Comparison of ENCODE assay signal across 23 mouse cellular contexts in genomic region chr11:8719211-8719966, GRCm38 (mm10). TPM values are rescaled to one million over a fixed set of nuclear protein-coding genes. Genes with fewer than 3 reads are reported as not detected.
DNase-seq lines count a peak whose midpoint lies in the region; ATAC-seq and TF ChIP-seq lines count a peak whose summit lies in the region.
"Had no signal": no experiment of that assay in that cellular context is flagged by ENCODE, and none has a peak within 500 bp of the region (broad histone marks: within the 10 kb centered on the region; RNA-seq: fewer than 3 reads in every experiment).

No protein-coding gene starts in this region.

- peak; percentile 14 for DNase-seq in forebrain, embryonic 11.5 days (ENCODE audit: low spot score)
- DNase-seq in liver, embryonic 11.5 days (ENCODE audit: low spot score), result peak; percentile 14
- peak; percentile 80 for DNase-seq in ZHBTc4 (ENCODE audit: low read depth, low spot score)
- no peak for DNase-seq in layer of hippocampus, postnatal 14 days (ENCODE audit: low spot score in 2 of 2)
- DNase-seq in right cerebral cortex, postnatal 14 days, result no peak
- DNase-seq: adrenal gland, postnatal 25 days; cerebellum, adult 9-10 months; forebrain, postnatal 0 days; gastrocnemius, postnatal 36 days; kidney, adult 11 months; layer of hippocampus, adult 9-11 months; liver, embryonic 13.5 days; lung, embryonic 14.5 days; midbrain, embryonic 14.5 days; thymus, postnatal 25 days had no signal

- ATAC-seq in forebrain, embryonic 11.5 days (replicated peaks; ENCODE audit: low FRiP score), result no peak
- no peak for ATAC-seq in forebrain, embryonic 16.5 days
- no peak for ATAC-seq in liver, embryonic 11.5 days (replicated peaks; ENCODE audit: low FRiP score)
- no peak for ATAC-seq in liver, embryonic 12.5 days
- ATAC-seq: forebrain, postnatal 0 days; hindbrain, postnatal 0 days had no signal

- TF ChIP-seq CTCF in ES-Bruce4 (IDR thresholded peaks at IDR 0.05; ENCODE audit: low read depth, low read length), result no peak

- H3K27me3 ChIP-seq in forebrain, embryonic 11.5 days (ENCODE audit: control insufficient read depth, insufficient read depth, low read length), result no peaks in the 10 kb centered on the region
- no peaks in the 10 kb centered on the region for H3K27me3 ChIP-seq in forebrain, embryonic 16.5 days (replicated peaks; ENCODE audit: control insufficient read depth, insufficient read depth, low read length)
- H3K27me3 ChIP-seq in liver, embryonic 11.5 days (replicated peaks; ENCODE audit: control insufficient read depth, insufficient read depth, low read length), result no peaks in the 10 kb centered on the region
- no peaks in the 10 kb centered on the region for H3K27me3 ChIP-seq in liver, embryonic 12.5 days (replicated peaks)
- no peaks in the 10 kb centered on the region for H3K27me3 ChIP-seq in ES-Bruce4 (ENCODE audit: control insufficient read depth, insufficient read depth, low read length, poor library complexity, severe bottlenecking)
- H3K27me3 ChIP-seq: kidney, embryonic 15.5 days; liver, embryonic 13.5 days; neural tube, embryonic 12.5 days had no signal

- TF ChIP-seq POLR2A in ES-Bruce4 (IDR thresholded peaks at IDR 0.05; ENCODE audit: insufficient read depth, low read length), result no peak

- WGBS in forebrain, embryonic 11.5 days, result 88% methylated on average over 11 of the region's 11 CpGs
- 85% methylated on average over 11 of the region's 11 CpGs for WGBS in forebrain, embryonic 16.5 days
- 76% methylated on average over 11 of the region's 11 CpGs for WGBS in liver, embryonic 11.5 days
- WGBS in liver, embryonic 12.5 days (ENCODE audit: insufficient replicate concordance), result 61% methylated on average over 11 of the region's 11 CpGs

- no peak overlapping the region for H3K27ac ChIP-seq in forebrain, embryonic 11.5 days (ENCODE audit: low read depth, low read length)
- no peak overlapping the region for H3K27ac ChIP-seq in forebrain, embryonic 16.5 days (ENCODE audit: low read length)
- H3K27ac ChIP-seq in liver, embryonic 11.5 days (ENCODE audit: low read depth, low read length), result no peak overlapping the region
- no peak overlapping the region for H3K27ac ChIP-seq in liver, embryonic 12.5 days
- H3K27ac ChIP-seq in ES-Bruce4 (ENCODE audit: insufficient read depth, low read length), result peak overlapping the region; percentile 84
- H3K27ac ChIP-seq: embryonic facial prominence, embryonic 10.5 days; hindbrain, postnatal 0 days; kidney, embryonic 15.5 days; liver, embryonic 13.5 days; neural tube, embryonic 12.5 days had no signal

- no peak for TF ChIP-seq EP300 in ES-Bruce4 (IDR thresholded peaks at IDR 0.05; ENCODE audit: insufficient read depth, low read depth, low read length)

- no peak overlapping the region for H3K4me2 ChIP-seq in forebrain, embryonic 11.5 days (ENCODE audit: low read depth, low read length, severe bottlenecking)
- H3K4me2 ChIP-seq in forebrain, embryonic 16.5 days (ENCODE audit: low read length), result no peak overlapping the region
- H3K4me2 ChIP-seq in liver, embryonic 11.5 days, result no peak overlapping the region
- H3K4me2 ChIP-seq in liver, embryonic 12.5 days, result no peak overlapping the region
- H3K4me2 ChIP-seq: kidney, embryonic 15.5 days; liver, embryonic 13.5 days; lung, embryonic 14.5 days; neural tube, embryonic 12.5 days had no signal

- H3K36me3 ChIP-seq in forebrain, embryonic 11.5 days (ENCODE audit: control insufficient read depth, insufficient read depth, low read length), result no peaks in the 10 kb centered on the region
- H3K36me3 ChIP-seq in forebrain, embryonic 16.5 days (ENCODE audit: control insufficient read depth, insufficient read depth), result no peaks in the 10 kb centered on the region
- H3K36me3 ChIP-seq in liver, embryonic 11.5 days (ENCODE audit: control insufficient read depth, insufficient read depth, low read length), result no peaks in the 10 kb centered on the region
- H3K36me3 ChIP-seq in liver, embryonic 12.5 days, result no peaks in the 10 kb centered on the region
- H3K36me3 ChIP-seq in ES-Bruce4 (ENCODE audit: control insufficient read depth, insufficient read depth, low read length, poor library complexity, severe bottlenecking), result no peaks in the 10 kb centered on the region
- H3K36me3 ChIP-seq: embryonic facial prominence, embryonic 10.5 days; kidney, embryonic 15.5 days; liver, embryonic 13.5 days; neural tube, embryonic 12.5 days had no signal

- H3K4me1 ChIP-seq in forebrain, embryonic 11.5 days (replicated peaks; ENCODE audit: control insufficient read depth, insufficient read depth, low read length), result peaks cover 3% of the 10 kb centered on the region; the same call in 1 of the 2 replicates
- H3K4me1 ChIP-seq in forebrain, embryonic 16.5 days (replicated peaks; ENCODE audit: control insufficient read depth, insufficient read depth, low read length), result no peaks in the 10 kb centered on the region
- H3K4me1 ChIP-seq in liver, embryonic 11.5 days (replicated peaks; ENCODE audit: control insufficient read depth, insufficient read depth, low read length), result no peaks in the 10 kb centered on the region
- H3K4me1 ChIP-seq in liver, embryonic 12.5 days, result no peaks in the 10 kb centered on the region
- H3K4me1 ChIP-seq in ES-Bruce4 (ENCODE audit: control insufficient read depth, insufficient read depth, low read length), result peaks cover 4% of the 10 kb centered on the region
- H3K4me1 ChIP-seq: liver, embryonic 13.5 days; neural tube, embryonic 12.5 days had no signal

- H3K4me3 ChIP-seq in forebrain, embryonic 11.5 days (ENCODE audit: low read depth, low read length), result no peak overlapping the region
- no peak overlapping the region for H3K4me3 ChIP-seq in forebrain, embryonic 16.5 days (replicated peaks; ENCODE audit: low read length)
- no peak overlapping the region for H3K4me3 ChIP-seq in liver, embryonic 11.5 days (ENCODE audit: low read depth, low read length)
- H3K4me3 ChIP-seq in liver, embryonic 12.5 days, result no peak overlapping the region
- H3K4me3 ChIP-seq in ES-Bruce4 (ENCODE audit: low read depth, low read length), result peak overlapping the region; percentile 61
- H3K4me3 ChIP-seq: embryonic facial prominence, embryonic 10.5 days; kidney, embryonic 15.5 days; liver, embryonic 13.5 days; neural tube, embryonic 12.5 days had no signal

- H3K9me3 ChIP-seq in forebrain, embryonic 11.5 days (ENCODE audit: control insufficient read depth, low read length), result no peaks in the 10 kb centered on the region
- H3K9me3 ChIP-seq in forebrain, embryonic 16.5 days (ENCODE audit: control insufficient read depth, low read length), result no peaks in the 10 kb centered on the region
- H3K9me3 ChIP-seq in liver, embryonic 11.5 days (ENCODE audit: control insufficient read depth, low read length), result no peaks in the 10 kb centered on the region
- H3K9me3 ChIP-seq in liver, embryonic 12.5 days (replicated peaks), result no peaks in the 10 kb centered on the region
- no peaks in the 10 kb centered on the region for H3K9me3 ChIP-seq in ES-Bruce4 (replicated peaks; ENCODE audit: control insufficient read depth, insufficient read depth, low read length, poor library complexity, severe bottlenecking)
- H3K9me3 ChIP-seq: embryonic facial prominence, embryonic 10.5 days; kidney, embryonic 15.5 days; liver, embryonic 13.5 days; neural tube, embryonic 12.5 days had no signal

- no peak overlapping the region for H3K9ac ChIP-seq in forebrain, embryonic 11.5 days (ENCODE audit: low read length)
- H3K9ac ChIP-seq in forebrain, embryonic 16.5 days (replicated peaks; ENCODE audit: low read depth, low read length), result no peak overlapping the region
- no peak overlapping the region for H3K9ac ChIP-seq in liver, embryonic 11.5 days (ENCODE audit: low read depth, low read length)
- H3K9ac ChIP-seq in liver, embryonic 12.5 days, result no peak overlapping the region
- H3K9ac ChIP-seq in ES-Bruce4 (ENCODE audit: low read depth, poor library complexity, severe bottlenecking), result peak overlapping the region; percentile 81
- H3K9ac ChIP-seq: forebrain, postnatal 0 days; kidney, embryonic 15.5 days; liver, embryonic 13.5 days; lung, embryonic 14.5 days; neural tube, embryonic 12.5 days had no signal

RNA-seq across cellular contexts. Expression of gene Tns3, which starts 55.1 kb away (rescaled TPM):
- 8.5 and 8.8 TPM in 2 replicates for polyA plus RNA-seq in forebrain, embryonic 11.5 days (2014; fragmentation: Nextera tagmentation; extraction: Ambion mirVana)
- 8.8 TPM in 2 replicates for polyA plus RNA-seq in forebrain, embryonic 16.5 days (2015; fragmentation: Nextera tagmentation; extraction: Ambion mirVana)
- polyA plus RNA-seq in liver, embryonic 11.5 days (2014; fragmentation: Nextera tagmentation; extraction: Ambion mirVana), result 9.8 and 10.2 TPM in 2 replicates
- polyA plus RNA-seq in liver, embryonic 12.5 days (2016; fragmentation: Nextera tagmentation; extraction: Ambion mirVana), result 6.7 and 7.3 TPM in 2 replicates
- 45.7 and 46.2 TPM in 2 replicates for polyA plus RNA-seq in ES-Bruce4 (2011; ENCODE audit: insufficient read depth, insufficient read length, low read depth, missing spikeins)
- total RNA-seq in layer of hippocampus, postnatal 14 days (2021), result 10 to 100 TPM; 69.9 to 73.2 TPM
- total RNA-seq: MEL had no signal

Comparison
In these comparisons a context has a peak if more than half of its experiments do, and no peak if none do; other contexts are left out.
1. DNase-seq: peak in forebrain, embryonic 11.5 days (single experiment), liver, embryonic 11.5 days (single experiment) and ZHBTc4 (single experiment); none in layer of hippocampus, postnatal 14 days (0 of 2) and right cerebral cortex, postnatal 14 days (single experiment).